14 mouse cellular contexts compared by ENCODE assay signal in the genomic region with DNA sequence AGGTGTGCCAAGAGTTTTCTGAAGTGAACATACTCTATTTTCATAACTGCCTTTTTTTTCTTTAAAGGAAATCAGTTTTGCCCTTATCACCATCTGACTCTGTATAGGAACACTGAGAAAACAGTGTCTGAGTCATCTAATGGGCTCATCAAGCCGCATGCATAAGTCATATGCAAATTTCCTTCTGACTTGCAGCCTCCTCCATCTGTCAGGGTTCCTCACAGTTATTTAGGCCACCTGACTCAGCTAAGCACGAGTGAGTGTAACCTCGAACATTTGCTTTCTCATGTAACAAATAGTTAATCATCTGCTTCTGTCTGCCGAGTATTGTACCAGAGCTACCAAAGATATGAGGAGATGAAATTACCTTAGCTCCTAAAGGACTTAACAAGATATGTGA. TPM values are rescaled to one million over a fixed set of nuclear protein-coding genes. Genes with fewer than 3 reads are reported as not detected.
DNase-seq lines count a peak whose midpoint lies in the region; ATAC-seq and TF ChIP-seq lines count a peak whose summit lies in the region.
"Had no signal": no experiment of that assay in that cellular context is flagged by ENCODE, and none has a peak within 500 bp of the region (broad histone marks: within the 10 kb centered on the region; RNA-seq: fewer than 3 reads in every experiment).

No protein-coding gene starts in this region.

- no peak overlapping the region for H3K4me3 ChIP-seq in hindbrain, embryonic 12.5 days
- H3K4me3 ChIP-seq in hindbrain, postnatal 0 days (ENCODE audit: low read length), result no peak overlapping the region
- no peak overlapping the region for H3K4me3 ChIP-seq in hindbrain, embryonic 16.5 days (ENCODE audit: low read length)
- H3K4me3 ChIP-seq in kidney, adult 2 months (ENCODE audit: insufficient read depth, low read depth, low read length), result no peak overlapping the region
- H3K4me3 ChIP-seq: embryonic facial prominence, embryonic 13.5 days; liver, embryonic 15.5 days had no signal

- no peak overlapping the region for H3K4me2 ChIP-seq in hindbrain, embryonic 12.5 days (replicated peaks)
- no peak overlapping the region for H3K4me2 ChIP-seq in hindbrain, postnatal 0 days (ENCODE audit: low read depth, low read length)
- no peak overlapping the region for H3K4me2 ChIP-seq in hindbrain, embryonic 16.5 days (ENCODE audit: low read length)
- H3K4me2 ChIP-seq: embryonic facial prominence, embryonic 13.5 days; liver, embryonic 15.5 days had no signal

- no peak overlapping the region for H3K27ac ChIP-seq in hindbrain, embryonic 12.5 days
- no peak overlapping the region for H3K27ac ChIP-seq in hindbrain, postnatal 0 days
- no peak overlapping the region for H3K27ac ChIP-seq in hindbrain, embryonic 16.5 days (ENCODE audit: low read depth, low read length)
- H3K27ac ChIP-seq in kidney, adult 2 months (ENCODE audit: insufficient read depth, low read depth, low read length), result no peak overlapping the region
- H3K27ac ChIP-seq: embryonic facial prominence, embryonic 13.5 days; liver, embryonic 15.5 days had no signal

- H3K4me1 ChIP-seq in hindbrain, embryonic 12.5 days, result 0 out of 2 replicates have a peak, but pooled peaks cover 2% of the 10 kb centered on the region
- no peaks in the 10 kb centered on the region for H3K4me1 ChIP-seq in hindbrain, postnatal 0 days (ENCODE audit: insufficient read depth, low read length)
- H3K4me1 ChIP-seq in hindbrain, embryonic 16.5 days (ENCODE audit: control insufficient read depth, insufficient read depth, low read depth, low read length), result no peaks in the 10 kb centered on the region
- no peaks in the 10 kb centered on the region for H3K4me1 ChIP-seq in kidney, adult 2 months (ENCODE audit: control insufficient read depth, insufficient read depth, low read length)
- H3K4me1 ChIP-seq: liver, embryonic 15.5 days had no signal

- ATAC-seq in hindbrain, embryonic 12.5 days (ENCODE audit: low FRiP score), result 0 out of 2 replicates have a peak, but pooled peaks have one; percentile 43
- ATAC-seq in hindbrain, postnatal 0 days, result no peak
- ATAC-seq in hindbrain, embryonic 16.5 days, result 0 out of 2 replicates have a peak, but pooled peaks have one; percentile 50

- H3K9ac ChIP-seq in hindbrain, embryonic 12.5 days, result no peak overlapping the region
- H3K9ac ChIP-seq in hindbrain, postnatal 0 days (replicated peaks; ENCODE audit: low read length), result no peak overlapping the region
- H3K9ac ChIP-seq in hindbrain, embryonic 16.5 days (ENCODE audit: low read depth, low read length), result no peak overlapping the region
- H3K9ac ChIP-seq: embryonic facial prominence, embryonic 13.5 days; liver, embryonic 15.5 days had no signal

- H3K27me3 ChIP-seq in hindbrain, embryonic 12.5 days, result no peaks in the 10 kb centered on the region
- no peaks in the 10 kb centered on the region for H3K27me3 ChIP-seq in hindbrain, postnatal 0 days (ENCODE audit: insufficient read depth, low read length)
- no peaks in the 10 kb centered on the region for H3K27me3 ChIP-seq in hindbrain, embryonic 16.5 days (replicated peaks; ENCODE audit: control insufficient read depth, insufficient read depth, low read length)
- no peaks in the 10 kb centered on the region; the same call in 1 of the 2 replicates for H3K27me3 ChIP-seq in kidney, adult 2 months (replicated peaks; ENCODE audit: control insufficient read depth, insufficient read depth, low read length)
- H3K27me3 ChIP-seq: embryonic facial prominence, embryonic 13.5 days; liver, embryonic 15.5 days had no signal

- no peak for TF ChIP-seq POLR2A in kidney, adult 2 months (IDR thresholded peaks at IDR 0.05; ENCODE audit: low read depth, low read length)

- H3K9me3 ChIP-seq in hindbrain, embryonic 12.5 days (replicated peaks), result no peaks in the 10 kb centered on the region
- no peaks in the 10 kb centered on the region for H3K9me3 ChIP-seq in hindbrain, postnatal 0 days (ENCODE audit: low read length)
- no peaks in the 10 kb centered on the region for H3K9me3 ChIP-seq in hindbrain, embryonic 16.5 days (ENCODE audit: control insufficient read depth, low read length)
- H3K9me3 ChIP-seq: embryonic facial prominence, embryonic 13.5 days; liver, embryonic 15.5 days had no signal

- TF ChIP-seq CTCF in hindbrain, postnatal 0 days (IDR thresholded peaks at IDR 0.05; ENCODE audit: low read depth), result no peak
- TF ChIP-seq CTCF in kidney, adult 2 months (conservative IDR thresholded peaks at IDR 0.05; ENCODE audit: insufficient read depth, insufficient read length, low read depth, low read length), result no peak

- no peak for DNase-seq in hindbrain, postnatal 0 days (ENCODE audit: low spot score)
- peak; percentile 62 for DNase-seq in 416B (ENCODE audit: low read depth)
- DNase-seq in CD4-positive, CD25-positive, alpha-beta regulatory T cell, adult 2 months (ENCODE audit: low read depth, low spot score), result peak; percentile 41
- no peak for DNase-seq in kidney, adult 2 months
- DNase-seq in testis, postnatal 14 days (ENCODE audit: low spot score), result no peak
- DNase-seq in gastrocnemius, postnatal 25 days, result no peak
- DNase-seq: cerebellum, postnatal 25 days; gastrocnemius, postnatal 10 days; kidney, adult 18-20 months had no signal

- 55% methylated on average over 4 of the region's 4 CpGs for WGBS in hindbrain, embryonic 12.5 days
- 46% methylated on average over 4 of the region's 4 CpGs for WGBS in hindbrain, postnatal 0 days
- WGBS in hindbrain, embryonic 16.5 days, result 42% methylated on average over 4 of the region's 4 CpGs
- WGBS in kidney, adult 2 months, result 45% methylated on average over 4 of the region's 4 CpGs

- H3K36me3 ChIP-seq in hindbrain, embryonic 12.5 days, result no peaks in the 10 kb centered on the region
- H3K36me3 ChIP-seq in hindbrain, postnatal 0 days (ENCODE audit: insufficient read depth, low read length), result no peaks in the 10 kb centered on the region
- H3K36me3 ChIP-seq in hindbrain, embryonic 16.5 days (ENCODE audit: control insufficient read depth, insufficient read depth, low read length), result no peaks in the 10 kb centered on the region
- no peaks in the 10 kb centered on the region for H3K36me3 ChIP-seq in kidney, adult 2 months (ENCODE audit: control insufficient read depth, insufficient read depth, low read length)
- H3K36me3 ChIP-seq: embryonic facial prominence, embryonic 13.5 days; liver, embryonic 15.5 days had no signal

RNA-seq across cellular contexts. Expression of a gene that starts 33.3 kb away (rescaled TPM):
- polyA plus RNA-seq in hindbrain, embryonic 12.5 days (2016; fragmentation: Nextera tagmentation; extraction: Ambion mirVana), result 163 and 180 TPM in 2 replicates
- 58.9 and 68.6 TPM in 2 replicates for total RNA-seq in hindbrain, postnatal 0 days (2014; rRNA removed)
- polyA plus RNA-seq in hindbrain, postnatal 0 days (2015; fragmentation: Nextera tagmentation; extraction: Ambion mirVana), result 133 and 148 TPM in 2 replicates
- polyA plus RNA-seq in hindbrain, embryonic 16.5 days (2015; fragmentation: Nextera tagmentation; extraction: Ambion mirVana), result 104 and 117 TPM in 2 replicates
- 23.5 and 26.7 TPM in 2 replicates for polyA plus RNA-seq in kidney, adult 2 months (2012; rRNA removed)
- 10 to 100 TPM; 48.9 to 52.8 TPM for total RNA-seq in gastrocnemius, postnatal 25 days (2021)

RNA-seq across cellular contexts. Expression of a gene that starts 40.1 kb away (rescaled TPM):
- 0.46 and 0.52 TPM in 2 replicates for polyA plus RNA-seq in hindbrain, embryonic 12.5 days (2016; fragmentation: Nextera tagmentation; extraction: Ambion mirVana)
- total RNA-seq in hindbrain, postnatal 0 days (2014; rRNA removed), result 0.52 and 0.90 TPM in 2 replicates
- 0.96 and 1.1 TPM in 2 replicates for polyA plus RNA-seq in hindbrain, postnatal 0 days (2015; fragmentation: Nextera tagmentation; extraction: Ambion mirVana)
- 0.54 and 0.78 TPM in 2 replicates for polyA plus RNA-seq in hindbrain, embryonic 16.5 days (2015; fragmentation: Nextera tagmentation; extraction: Ambion mirVana)
- 28.0 and 29.6 TPM in 2 replicates for polyA plus RNA-seq in kidney, adult 2 months (2012; rRNA removed)
- under 1 TPM in 1 of 2 experiments, not detected in 1; 0.29 TPM for total RNA-seq in gastrocnemius, postnatal 25 days (2021)
- total RNA-seq: megakaryocyte, adult 5-6 weeks had no signal

Comparison
In these comparisons a context has a peak if more than half of its experiments do, and no peak if none do; other contexts are left out.
1. DNase-seq: peak in 416B (single experiment) and CD4-positive, CD25-positive, alpha-beta regulatory T cell, adult 2 months (single experiment); none in hindbrain, postnatal 0 days (single experiment), kidney, adult 2 months (single experiment), testis, postnatal 14 days (single experiment) and gastrocnemius, postnatal 25 days (single experiment).
2. RNA of a gene that starts 40.1 kb away (polyA plus RNA-seq): 28.0 to 29.6 TPM in kidney, adult 2 months; 0.96 to 1.1 TPM in hindbrain, postnatal 0 days, 0.54 to 0.78 TPM in hindbrain, embryonic 16.5 days and 0.46 to 0.52 TPM in hindbrain, embryonic 12.5 days; every median in the first group is over 10 times any median in the second.